Mouse (Mus musculus) adrenal gland, postnatal 4 days (tissue): ENCODE measurements around the gene Slc17a3. TPM values are rescaled to one million over a fixed set of nuclear protein-coding genes. Genes with fewer than 3 reads are reported as not detected.

Experiments
- DNase-seq, 2 experiments: peaks; one replicate each; pipeline ENCODE4 v3.0.0; 2021 to 2022; ENCODE audit warnings: low spot score in 2 of 2, mixed read lengths in 2 of 2
- total RNA-seq, 2 experiments: library from RNA; stranded (reverse); gene quantifications; 2 replicates each; pipeline ENCODE4 v1.2.3; 2021

Gene Slc17a3
- total RNA-seq, 2 experiments from 2014 or later, result 3.3 to 4.8 TPM

DNA sequence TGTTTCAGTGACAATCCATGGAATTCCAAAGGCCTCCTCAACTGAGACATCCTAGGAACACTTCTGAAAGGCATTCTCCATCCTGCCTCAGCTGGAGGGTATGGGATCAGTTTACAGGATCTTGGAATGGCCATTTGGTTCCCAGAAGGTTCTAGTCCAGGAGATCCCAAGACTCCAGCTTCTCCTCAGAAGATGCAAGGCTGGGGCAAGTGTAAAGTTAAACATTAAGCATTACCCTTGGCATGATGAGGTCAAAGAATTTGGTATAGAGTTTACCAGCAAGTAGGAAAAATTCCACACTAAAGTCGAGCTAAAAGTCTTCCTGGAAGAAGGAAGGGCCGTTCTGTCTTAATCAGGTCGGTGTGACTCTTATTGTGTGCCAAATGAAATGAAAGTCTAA, 30.8 kb downstream of the Slc17a3 start:
- DNase-seq, result no peak

DNA sequence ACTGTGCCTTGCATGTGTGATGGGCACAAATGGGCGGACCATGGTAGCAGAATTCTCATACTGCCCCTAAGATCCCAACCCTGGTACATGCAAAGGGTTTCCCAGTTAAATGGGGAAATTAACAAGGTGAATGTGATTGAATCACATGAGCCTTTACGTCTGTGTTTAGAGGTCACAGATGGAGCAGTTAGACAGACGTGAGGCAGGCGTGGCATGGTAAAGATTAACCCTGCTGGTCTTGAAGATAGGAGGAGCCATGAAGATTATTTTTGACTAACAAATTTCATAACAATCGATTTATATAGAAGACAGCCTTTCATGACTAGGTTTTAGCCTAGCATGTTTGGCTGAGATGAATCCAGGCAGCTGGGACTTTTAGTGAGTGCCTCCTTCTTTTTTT, 33.9 kb downstream of the Slc17a3 start:
- no peak for DNase-seq

DNA sequence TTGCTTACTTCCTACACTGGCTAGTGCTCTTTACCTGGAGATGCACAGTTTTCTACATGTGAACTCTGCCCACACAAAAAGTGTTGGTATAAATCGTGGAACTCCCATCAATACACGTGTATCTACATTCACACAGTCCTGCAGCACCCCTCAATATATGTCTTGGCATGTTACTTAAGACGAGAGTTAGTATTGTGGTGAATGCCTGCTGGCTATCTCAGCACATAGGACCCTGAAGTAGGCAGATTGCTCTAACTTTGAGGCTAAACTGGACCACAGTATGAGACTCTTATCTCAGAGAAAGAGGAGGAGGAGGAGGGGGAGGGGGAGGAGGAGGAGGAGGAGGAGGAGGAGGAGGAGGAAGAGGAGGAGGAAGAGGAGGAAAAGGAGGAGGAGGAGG, 39.9 kb downstream of the Slc17a3 start:
- DNase-seq, result no peak

DNA sequence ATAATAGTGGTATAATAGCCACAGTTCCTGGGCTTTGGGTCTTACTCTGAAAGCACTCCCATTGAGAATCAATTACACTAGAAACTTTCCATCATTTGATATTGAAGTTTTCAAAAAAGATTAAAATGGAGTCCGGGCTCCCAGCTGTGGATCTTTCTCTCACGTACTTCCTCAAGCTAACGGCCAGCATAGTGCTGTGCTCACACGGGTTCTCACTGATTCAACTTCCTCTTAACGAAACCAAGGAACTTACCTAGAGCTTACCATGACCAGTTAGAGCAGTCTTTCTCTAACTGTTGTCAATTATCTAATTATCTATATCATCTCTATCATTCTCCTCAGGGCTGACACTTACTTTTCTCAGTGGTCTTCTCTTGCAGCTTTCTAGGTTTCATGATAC, 40.4 kb downstream of the Slc17a3 start:
- no peak for DNase-seq

DNA sequence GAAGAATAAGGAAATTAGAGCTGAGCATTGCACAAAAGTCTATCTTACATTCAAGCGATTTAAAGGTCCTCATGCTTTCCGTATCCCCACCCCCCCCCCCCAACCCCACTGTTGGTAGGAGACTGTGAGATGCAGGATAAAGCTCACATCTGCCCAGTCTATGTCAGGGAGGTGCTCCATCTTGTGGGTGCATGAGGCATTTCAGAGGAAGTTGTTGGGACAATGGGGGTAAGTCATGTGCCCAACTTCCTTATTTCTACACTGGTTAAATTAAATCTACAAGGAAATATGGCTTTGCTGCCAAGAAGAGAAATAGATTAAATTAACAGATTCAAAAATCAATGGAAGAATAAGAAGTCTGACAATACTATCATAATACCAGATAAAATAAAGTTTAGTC, 46.3 kb downstream of the Slc17a3 start:
- DNase-seq, result no peak

DNA sequence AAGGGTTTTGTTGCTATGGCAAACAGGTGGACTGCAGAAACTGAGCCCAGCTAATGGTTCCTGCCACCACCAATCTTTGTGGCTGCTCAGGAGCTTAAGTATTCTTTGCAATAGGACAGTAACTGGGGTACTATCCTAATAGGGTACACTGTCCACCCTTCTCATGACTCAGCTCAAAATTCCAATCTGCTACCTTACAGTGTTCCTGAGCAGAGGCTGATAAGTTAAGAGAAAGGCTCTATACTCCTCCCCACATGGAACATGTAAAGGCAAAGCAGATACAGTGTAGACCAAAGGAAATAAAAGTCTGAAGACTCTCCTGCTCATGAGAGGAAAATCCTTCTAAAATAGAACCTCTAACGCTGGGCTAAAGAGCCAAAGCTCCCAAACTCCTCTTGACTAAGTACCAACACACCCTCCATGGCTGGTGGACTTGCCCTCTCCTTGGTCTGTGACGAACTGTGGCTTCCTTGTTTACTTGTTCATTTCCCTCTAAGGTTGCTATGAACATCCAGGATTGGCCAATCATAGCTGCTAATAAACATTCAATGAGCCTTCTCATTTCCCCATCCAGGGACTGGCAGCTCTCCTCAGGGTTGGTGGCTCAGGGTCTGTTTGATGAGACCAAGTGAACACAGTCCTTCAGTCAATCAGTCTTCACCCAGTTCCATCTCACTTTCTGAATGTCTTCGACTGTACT, 47.9 kb downstream of the Slc17a3 start:
- DNase-seq, result no peak

DNA sequence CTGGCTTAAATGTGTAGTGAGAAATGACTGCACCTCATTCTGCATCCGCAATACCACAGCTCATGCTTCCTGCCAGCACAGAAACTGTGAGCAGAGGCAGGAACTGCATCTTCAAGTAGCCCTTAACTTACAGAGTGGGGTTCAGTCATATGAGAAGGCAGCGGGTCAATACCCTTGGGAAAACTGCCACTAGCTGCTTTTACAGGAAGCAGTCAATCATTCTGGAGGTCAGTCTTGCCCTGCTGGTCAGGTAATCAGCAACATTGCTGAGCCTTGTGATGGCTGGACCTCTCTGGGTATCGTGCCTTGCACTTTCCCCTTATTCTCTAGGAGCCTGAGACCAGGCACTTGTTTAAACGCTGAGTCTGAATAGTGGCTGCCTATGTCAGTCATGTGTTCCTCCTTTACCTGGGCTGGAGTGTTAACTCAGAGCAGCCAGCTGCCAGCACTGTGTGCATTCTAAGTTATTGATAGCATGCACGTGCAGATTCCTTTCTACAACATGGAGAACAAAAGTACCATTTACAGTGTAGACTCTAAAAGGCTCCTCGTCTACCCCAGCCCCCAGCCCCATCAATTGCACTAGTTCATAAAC, 49.9 kb downstream of the Slc17a3 start:
- no peak for DNase-seq

DNA sequence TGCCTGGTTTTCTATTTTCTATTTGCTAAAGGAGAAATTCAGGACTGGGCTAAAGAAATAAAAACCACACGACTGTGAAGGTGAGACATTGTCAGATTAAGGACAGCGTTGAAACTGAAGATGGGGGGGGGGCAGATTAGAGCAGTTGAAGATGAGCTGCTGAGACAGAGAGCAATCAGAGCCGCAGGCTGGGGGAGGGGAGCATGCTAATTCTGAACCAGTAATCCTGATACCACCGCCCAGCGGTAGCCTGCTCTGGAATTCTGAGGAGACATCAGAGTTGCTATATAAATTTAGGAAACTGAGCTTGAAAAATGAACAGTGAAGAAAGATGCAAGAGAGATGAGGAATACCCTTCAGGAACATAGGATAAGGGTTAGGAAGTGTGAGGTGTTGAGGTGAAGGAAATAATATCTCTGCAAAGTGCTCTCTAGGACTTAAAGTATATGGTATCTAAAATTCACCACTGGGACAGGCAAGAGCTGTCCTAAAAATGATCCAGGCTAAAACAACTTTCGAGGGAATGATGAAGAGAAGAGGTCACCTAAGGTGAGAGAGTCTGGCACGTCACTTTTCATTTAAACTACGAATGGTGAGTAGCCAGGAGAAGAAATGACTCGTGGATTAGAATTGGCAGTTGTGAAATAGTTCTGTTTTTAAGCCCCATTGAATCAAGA, 53.5 kb downstream of the Slc17a3 start:
- DNase-seq, result no peak

DNA sequence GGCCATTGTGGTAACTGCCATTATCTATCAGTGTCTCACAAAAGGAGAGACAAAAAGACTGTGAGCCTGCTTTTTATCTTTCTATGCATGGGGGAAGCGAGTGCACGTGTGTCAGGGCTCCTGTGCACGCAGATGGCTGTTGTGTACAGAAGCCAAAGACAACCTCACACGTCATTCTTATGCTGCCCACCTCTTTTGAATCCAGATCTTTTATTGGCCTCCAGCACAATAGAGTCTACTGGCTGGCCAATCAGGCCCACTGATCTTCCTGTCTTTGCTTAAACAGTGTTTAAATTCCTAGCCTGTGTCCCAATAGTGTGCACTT, 54.0 kb downstream of the Slc17a3 start:
- DNase-seq, result no peak

DNA sequence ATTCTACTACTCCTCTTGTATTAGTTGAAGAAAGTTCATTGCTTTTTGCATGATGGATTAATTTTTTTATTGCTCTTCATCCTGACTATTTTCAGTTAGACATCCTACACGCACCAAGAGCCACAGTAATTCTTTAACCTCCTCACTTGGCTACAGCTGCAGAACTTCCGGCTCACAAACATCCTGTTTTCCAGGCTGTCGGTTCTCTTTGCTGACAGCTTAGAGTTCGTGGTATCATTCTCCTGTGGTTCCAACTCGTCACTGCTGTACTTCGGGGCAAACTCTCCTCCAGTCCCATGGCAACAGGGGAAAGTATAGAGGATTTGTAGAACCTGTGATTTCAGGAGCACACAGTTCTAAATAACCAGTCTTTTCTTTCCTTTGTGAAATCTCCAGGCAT, 59.0 kb downstream of the Slc17a3 start:
- no peak for DNase-seq

DNA sequence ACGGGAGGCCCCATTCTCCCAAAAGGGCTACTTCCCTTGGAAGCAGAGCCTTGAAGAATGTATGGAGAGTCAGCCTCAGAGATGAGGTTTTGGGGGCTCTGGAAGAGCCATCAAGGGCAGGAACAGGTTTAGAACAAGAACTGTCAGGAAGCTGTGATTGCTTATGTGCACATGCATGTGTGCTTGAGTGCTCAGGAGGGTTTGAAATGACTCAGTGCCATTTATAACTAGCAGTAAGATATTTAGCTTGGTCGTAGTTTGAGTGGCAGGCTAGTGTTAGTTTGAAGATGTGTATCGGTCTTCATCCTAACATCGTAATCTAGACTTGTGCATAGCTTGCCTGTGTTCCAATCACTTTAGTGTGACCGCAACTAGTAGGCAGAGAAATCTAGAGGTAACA, 67.7 kb downstream of the Slc17a3 start:
- DNase-seq, result no peak

DNA sequence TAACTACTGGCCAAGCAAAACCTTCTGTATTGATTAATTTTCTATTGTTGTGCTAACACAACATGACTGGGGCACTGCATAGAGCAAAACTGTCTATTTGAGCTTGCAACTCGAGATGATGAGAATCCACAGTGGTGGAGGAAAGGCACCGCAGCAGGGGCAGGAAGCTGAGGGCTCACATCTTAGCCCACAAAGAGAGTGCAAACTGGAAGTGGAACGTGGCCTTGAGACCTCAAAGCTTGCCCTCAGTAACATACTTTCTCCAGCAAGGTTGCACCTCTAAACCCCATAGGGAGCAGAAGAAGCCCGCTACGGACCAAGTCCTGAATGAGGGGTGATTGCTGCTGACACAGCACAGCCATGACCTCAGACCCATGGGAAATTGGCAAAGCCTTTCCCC, 70.9 kb downstream of the Slc17a3 start:
- no peak for DNase-seq

Other genes with a start within 250 kb of the Slc17a3 start
- gene Hist1h2be, start 218.3 kb upstream of the Slc17a3 start, total RNA-seq, result 10 to 100 TPM; 40.6 to 48.5 TPM
- gene Hist1h1e, start 216.9 kb upstream of the Slc17a3 start, total RNA-seq, result 100 to 1,000 TPM; 327 to 388 TPM
- 10 to 100 TPM; 13.0 to 15.5 TPM for gene Hist1h2ac, start 155.5 kb upstream of the Slc17a3 start, total RNA-seq
- 10 to 100 TPM; 92.5 to 95.2 TPM for gene Hist1h2bc, start 155.2 kb upstream of the Slc17a3 start, total RNA-seq
- 1 to 10 TPM; 1.8 to 2.2 TPM for gene Hist1h1t, start 143.6 kb upstream of the Slc17a3 start, total RNA-seq
- 100 to 1,000 TPM; 220 to 275 TPM for gene Hist1h4c, start 141.0 kb upstream of the Slc17a3 start, total RNA-seq
- gene Hfe, start 128.6 kb upstream of the Slc17a3 start, total RNA-seq, result 10 to 100 TPM; 24.4 to 26.7 TPM
- gene Hist1h1c, start 100.6 kb upstream of the Slc17a3 start, total RNA-seq, result 100 to 1,000 TPM; 583 to 655 TPM
- 100 to 1,000 TPM; 224 to 252 TPM for gene Hist1h3c, start 93.8 kb upstream of the Slc17a3 start, total RNA-seq
- 100 to 1,000 TPM; 268 to 325 TPM for gene Hist1h2bb, start 92.7 kb upstream of the Slc17a3 start, total RNA-seq
- 100 to 1,000 TPM; 457 to 545 TPM for gene Hist1h2ab, start 88.3 kb upstream of the Slc17a3 start, total RNA-seq
- 100 to 1,000 TPM; 526 to 670 TPM for gene Hist1h3b, start 87.2 kb upstream of the Slc17a3 start, total RNA-seq
- 100 to 1,000 TPM; 436 to 510 TPM for gene Hist1h4b, start 82.4 kb upstream of the Slc17a3 start, total RNA-seq
- gene Hist1h4a, start 78.2 kb upstream of the Slc17a3 start, total RNA-seq, result 100 to 1,000 TPM; 348 to 415 TPM
- 100 to 1,000 TPM; 459 to 527 TPM for gene Hist1h3a, start 77.0 kb upstream of the Slc17a3 start, total RNA-seq
- 100 to 1,000 TPM; 405 to 481 TPM for gene Hist1h1a, start 75.8 kb upstream of the Slc17a3 start, total RNA-seq
- under 1 TPM in 1 of 2 experiments, not detected in 1; 0.20 TPM for gene Trim38, start 69.5 kb upstream of the Slc17a3 start, total RNA-seq
- gene Slc17a2, start 32.4 kb upstream of the Slc17a3 start, total RNA-seq, result 10 to 100 TPM in 1 of 2 experiments, under 1 TPM in 1; 0.53 to 10.9 TPM
- 1 to 10 TPM in 1 of 2 experiments, under 1 TPM in 1; 0.37 to 5.1 TPM for gene Slc17a1, start 28.3 kb downstream of the Slc17a3 start, total RNA-seq
- gene Slc17a4, start 75.6 kb downstream of the Slc17a3 start, total RNA-seq, result 1 to 10 TPM; 1.4 to 1.8 TPM
- gene Hist1h2ba, start 94.7 kb downstream of the Slc17a3 start, total RNA-seq, result not detected
- gene Hist1h2aa, start 95.0 kb downstream of the Slc17a3 start, total RNA-seq, result not detected
- gene Scgn, start 151.8 kb downstream of the Slc17a3 start, total RNA-seq, result 1 to 10 TPM; 1.2 to 3.0 TPM